Mouse (Mus musculus) naive thymus-derived CD4-positive, alpha-beta T cell, adult 2 months (primary cell): Measurements from ENCODE around the gene Idh1.
"Not testable (repeated sequence)": the region's sequence is repeated elsewhere in the genome, so short reads cannot be mapped to it uniquely, and the experiment has no call there.

Source experiments
- DNase-seq: peaks from one replicate; pipeline ENCODE4 v3.0.0-alpha.2; 2011; ENCODE audit warnings: low read depth

The Idh1 gene

DNA sequence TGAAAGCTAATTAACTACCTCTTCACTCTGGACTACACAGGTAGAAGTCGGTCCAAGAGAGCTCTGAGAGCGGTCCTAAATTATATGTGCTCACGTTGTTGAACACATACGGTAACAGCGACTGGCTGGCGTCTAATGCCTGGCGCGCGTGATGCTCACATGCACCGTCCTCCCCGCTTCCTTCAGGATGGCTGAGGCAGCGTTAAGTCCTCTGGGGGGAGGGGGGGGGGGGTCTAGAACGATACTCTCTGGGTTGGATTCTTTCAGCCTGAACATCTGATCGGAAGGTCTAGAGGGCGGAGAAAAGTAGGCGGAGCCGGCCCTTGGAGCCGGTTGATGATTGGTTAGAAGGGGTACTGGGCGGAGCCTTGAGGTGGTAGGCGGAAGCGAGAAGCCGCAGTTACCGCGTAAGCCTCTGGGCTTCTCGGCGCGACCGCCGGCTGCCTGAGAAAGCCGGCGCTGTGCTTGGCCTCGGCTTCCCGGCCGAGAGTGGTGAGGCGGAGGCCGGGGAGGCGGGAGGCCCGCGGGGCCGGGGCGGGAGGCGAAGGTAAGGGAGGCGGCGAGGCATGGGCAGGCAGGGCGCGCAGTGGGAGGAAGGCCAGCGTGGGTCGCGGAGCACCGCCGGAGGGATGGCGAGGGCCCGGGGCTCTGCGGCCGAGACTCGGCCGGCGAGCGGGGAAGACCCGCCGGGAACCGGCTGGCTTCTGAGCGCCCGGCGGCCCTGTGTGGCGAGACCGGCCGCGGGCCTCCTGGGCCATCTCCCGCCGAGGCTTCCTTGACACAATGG is at the start of gene Idh1, which contains the start of gene Pikfyve:
TSS of gene Idh1 (minus strand) at position 214 of the 787 bp plus-strand sequence.
TSS of gene Pikfyve (plus strand) at position 397 of the 787 bp plus-strand sequence.
- DNase-seq: peak; percentile 99

DNA sequence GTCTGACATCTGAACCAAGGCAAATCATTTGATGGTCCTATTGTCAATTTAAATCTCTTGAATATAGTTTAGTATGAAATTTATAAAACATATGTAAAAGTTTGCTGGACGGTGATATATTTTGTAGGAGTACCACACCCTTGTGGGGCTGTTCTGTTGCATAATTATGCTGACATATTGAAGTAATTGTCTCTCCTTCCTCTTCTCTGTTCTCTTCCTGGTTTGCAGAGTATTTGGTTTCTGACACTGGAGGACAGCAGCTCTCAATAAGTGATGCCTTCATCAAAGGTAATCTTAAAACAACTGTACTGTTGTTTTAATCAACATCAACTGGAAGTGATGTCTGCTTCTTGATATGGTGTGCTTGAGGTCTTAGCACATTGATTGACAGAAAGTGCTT is 44.3 kb upstream of the Idh1 start:
- DNase-seq: no peak

DNA sequence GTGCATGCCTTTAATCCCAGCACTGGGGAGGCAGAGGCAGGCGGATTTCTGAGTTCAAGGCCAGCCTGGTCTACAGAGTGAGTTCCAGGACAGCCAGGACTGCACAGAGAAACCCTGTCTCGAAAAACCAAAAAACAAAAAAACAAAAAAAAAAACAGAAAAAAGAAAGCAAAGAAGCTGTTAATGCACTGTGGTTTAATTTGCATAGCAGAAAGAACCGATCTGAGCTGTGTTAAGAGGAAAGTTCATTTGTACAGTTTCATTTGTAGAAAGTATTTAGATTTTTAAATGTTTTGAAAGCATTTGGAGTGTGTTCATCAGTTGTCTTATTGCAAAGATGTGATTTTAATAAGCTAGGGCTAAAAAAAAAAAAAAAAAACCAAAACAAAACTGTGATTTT is 43.5 kb upstream of the Idh1 start:
- not testable (repeated sequence) for DNase-seq

DNA sequence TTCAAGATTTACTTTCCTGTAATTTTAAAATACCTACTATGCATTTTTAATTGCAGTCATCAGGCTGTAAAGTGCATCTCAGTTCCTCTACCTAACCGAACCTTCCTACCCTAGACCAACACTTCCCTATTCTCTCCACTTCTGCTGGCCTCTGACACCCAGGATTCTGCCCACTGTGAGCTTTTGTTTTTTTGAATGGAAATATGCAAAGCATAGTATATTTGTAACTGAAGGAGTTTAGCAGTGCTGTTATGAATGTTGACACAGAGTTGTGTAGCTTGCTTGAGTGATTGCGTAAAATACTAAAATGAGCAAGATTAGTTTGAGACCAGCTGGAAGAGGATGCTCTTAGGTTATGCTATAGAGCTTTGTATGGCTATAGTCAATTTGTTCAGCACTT is 41.4 kb upstream of the Idh1 start:
- no peak for DNase-seq

DNA sequence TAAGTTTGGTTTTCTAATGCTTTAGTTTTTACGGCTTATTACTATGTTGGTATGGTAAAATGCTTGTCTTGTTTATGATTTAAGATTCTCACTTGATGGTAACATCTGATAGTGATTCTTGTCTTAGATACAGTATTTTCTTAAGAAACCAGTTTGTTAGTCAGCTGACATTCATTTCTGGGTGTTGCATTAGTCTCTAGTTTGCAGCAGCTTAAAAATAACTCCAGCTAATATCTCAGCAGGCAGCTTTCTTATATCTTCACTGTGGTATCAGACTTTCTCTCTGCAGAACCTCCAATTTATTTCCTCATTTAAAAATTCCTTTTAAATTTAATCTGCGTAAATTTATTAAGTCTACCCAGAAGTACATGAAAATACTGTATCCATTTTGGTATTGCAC is 37.4 kb upstream of the Idh1 start:
- DNase-seq: no peak

DNA sequence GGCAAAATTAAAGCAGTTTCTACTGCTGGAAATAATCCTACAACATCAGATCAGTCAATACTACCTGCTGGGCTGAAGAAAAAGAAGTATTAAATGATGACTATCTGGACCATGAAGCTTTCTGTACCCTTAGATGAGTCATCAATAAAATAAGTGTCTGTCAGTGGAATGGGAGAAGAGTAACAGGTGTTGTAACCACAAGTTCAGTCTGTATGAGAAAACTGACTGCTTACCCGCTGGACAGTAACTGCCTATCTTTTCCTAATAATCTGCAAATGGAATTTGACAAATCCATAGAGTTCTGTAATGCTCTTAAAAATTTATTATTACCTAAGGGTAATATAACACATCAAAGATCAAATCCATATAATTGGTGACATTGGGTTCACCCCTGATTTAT is 31.7 kb upstream of the Idh1 start:
- no peak for DNase-seq

DNA sequence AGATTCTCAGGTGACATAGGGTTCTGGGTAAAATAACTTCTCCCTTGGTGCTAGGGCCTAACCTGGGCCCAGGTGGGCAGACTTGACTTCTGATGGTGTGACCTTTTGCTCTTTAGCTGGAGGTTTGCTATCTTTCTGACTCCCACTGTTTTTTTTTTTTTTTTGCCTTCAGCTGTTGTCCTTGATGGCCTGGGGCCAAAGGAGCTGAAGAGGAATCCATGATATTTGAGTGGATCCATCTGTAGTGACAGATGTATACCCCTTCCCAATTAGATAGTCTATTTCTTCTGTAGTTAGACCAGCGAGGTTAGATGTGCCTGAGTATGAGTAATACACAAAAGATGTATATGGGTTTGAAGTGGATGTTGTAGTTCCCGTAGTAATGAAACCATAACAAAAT is 31.3 kb upstream of the Idh1 start:
- no peak for DNase-seq

DNA sequence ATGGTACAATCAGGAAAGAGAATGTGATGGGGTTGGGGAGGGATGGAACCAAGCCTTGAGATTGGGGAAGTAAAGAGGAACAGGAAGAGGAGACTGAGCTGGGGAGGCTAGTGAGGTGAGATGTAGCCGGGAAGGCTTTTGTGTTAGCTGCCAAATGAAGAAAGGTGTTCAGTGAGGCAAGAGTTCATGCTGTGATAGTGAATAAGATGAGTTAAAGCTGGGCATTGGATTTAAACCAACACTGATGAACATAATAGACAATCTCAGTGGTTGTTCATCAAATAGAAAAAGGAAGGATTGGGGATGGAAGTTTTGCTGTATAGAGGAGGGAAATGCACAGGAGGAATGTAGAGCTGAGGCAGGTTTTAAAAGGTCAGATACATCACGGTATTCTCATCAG is 26.9 kb upstream of the Idh1 start:
- DNase-seq: no peak

DNA sequence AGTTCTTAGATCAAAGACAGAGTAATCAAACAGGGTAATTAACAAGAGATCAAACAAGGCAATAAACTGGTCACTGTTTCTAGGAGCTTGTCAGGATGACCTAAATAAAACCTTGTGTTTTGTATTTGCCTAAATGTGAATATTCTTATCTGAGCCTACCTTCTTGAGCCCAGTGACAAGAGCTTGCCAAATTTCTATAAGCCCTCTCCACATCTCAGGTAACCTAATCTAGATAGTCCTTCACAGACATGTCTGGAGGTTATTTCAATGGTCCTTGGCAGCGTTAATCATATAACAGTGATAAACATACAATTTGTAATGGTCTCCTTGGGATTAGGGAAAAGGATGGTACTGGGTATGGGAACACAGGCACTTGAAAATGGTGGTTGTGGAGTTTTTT is 18.0 kb upstream of the Idh1 start:
- no peak for DNase-seq

DNA sequence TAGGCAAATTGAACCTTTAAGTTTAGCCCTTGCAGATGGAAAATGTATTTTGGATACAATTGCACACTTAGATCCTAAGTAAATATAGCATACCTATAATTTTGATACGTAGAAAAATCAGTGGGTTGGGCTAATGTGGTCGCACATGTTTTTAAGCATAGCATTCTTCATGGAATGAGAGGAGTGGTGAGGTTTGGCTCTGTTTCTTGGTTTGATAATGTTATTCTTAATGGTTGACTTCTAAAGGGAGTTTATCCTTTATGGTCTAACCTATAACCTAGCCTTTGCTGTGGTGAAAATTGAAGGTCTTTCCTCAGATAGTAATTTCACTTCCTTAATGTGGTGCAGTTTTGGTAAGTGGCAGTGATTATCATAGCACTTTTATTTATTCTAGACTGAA is 12.6 kb upstream of the Idh1 start:
- DNase-seq: no peak

DNA sequence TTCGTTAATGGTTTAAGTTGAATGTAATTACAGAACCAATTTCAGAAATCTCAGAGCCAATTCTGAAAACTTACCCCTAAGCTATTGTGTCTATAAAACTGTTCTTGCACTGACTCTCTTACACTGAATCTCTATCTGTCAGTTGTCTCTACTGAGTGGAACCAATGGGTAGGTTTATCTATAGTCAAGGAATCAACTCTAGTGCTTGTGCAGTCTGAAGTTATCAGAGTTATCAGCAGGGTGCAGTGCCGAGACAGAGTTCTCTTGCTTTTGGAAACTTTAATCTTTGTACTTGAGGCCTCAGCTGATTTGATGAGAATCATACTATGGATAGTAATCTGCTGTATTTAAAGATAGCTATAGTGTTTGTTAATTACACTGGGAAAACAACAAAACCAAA is 12.1 kb upstream of the Idh1 start:
- no peak for DNase-seq

DNA sequence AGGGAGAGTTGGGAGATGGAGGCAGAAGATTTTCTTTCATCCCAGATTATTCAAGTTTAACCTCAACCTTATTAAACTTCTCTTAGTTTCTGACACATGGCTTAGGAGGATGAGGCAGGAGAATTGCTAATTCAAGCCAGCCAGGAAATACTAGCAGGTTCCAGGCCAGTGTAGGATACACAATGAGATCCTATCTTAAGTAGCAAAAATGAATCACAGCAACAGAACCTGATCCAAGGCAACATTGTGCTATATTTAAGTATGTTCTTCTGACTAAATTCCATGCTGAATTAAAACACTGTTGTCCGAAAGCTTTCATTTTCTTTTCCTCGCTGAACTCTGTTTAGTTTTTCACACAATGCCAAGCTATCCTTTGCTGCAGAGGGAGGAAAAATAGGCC is 6.9 kb upstream of the Idh1 start:
- no peak for DNase-seq

DNA sequence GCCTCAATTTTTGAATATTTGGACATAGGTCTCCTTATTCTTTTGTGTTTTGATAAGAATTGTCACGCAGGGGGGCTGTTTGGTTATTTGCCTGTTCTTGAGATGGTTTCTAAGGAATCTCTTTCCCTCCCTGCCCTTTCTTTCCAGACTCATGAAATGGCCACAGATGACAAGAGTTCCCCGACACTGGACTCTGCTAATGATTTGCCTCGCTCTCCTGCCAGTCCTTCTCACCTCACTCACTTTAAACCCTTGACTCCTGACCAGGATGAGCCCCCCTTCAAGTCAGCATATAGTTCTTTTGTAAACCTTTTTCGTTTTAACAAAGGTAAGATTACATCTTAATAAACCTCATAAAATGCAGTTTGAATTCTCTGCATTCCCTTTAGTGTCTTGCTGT is 3.9 kb upstream of the Idh1 start:
- DNase-seq: no peak

DNA sequence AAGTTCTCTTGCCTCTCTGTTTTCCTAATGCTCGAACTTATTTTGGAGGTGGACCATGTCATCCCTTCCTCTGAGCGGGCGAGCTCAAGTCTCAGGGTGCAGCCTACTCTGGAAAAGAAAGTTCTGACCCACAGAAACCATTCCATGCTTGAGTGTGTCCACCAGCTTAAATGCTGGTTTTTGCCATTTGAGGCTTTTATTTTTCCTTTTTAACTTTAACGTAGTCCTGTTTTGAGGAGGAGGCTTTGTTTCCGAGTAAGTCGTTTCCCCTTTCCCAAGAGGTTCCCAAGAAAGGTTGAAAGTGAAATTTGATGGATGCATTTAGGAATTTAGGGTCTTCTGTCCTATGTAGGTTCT is 752 bp upstream of the Idh1 start:
- DNase-seq: peak; percentile 39

DNA sequence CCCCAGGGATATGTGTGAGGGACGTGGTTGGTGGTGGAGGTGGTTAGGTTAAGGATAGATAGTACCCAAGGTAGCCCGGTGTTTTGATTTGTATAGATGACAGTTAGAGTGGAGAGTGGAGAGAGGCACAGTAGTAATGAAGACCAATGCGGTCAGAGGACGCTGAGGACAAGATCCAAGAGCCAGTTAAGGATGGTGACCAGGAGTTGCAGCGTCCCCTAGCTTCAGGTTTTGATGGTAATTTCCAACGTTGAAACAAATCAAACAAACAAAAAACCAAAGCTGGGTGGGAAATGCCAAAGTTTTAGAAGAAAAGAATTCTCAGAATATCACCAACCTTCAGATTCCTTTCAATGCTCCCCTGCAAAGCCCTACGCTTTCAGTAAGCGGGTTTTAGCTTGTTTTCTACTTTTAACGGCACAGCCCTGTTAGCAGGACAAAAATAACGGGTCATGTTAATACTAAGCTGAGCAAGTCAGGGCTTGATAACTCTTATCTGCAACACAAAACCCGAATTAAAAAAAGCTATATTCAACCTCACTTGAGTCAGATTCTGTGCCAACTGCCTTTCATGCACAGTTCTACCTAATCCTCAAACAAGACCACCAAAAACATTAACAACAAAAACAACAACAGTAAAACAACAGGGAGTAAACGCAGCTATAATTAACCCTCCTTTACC is 635 bp downstream of the Idh1 start:
- peak; percentile 22 for DNase-seq

DNA sequence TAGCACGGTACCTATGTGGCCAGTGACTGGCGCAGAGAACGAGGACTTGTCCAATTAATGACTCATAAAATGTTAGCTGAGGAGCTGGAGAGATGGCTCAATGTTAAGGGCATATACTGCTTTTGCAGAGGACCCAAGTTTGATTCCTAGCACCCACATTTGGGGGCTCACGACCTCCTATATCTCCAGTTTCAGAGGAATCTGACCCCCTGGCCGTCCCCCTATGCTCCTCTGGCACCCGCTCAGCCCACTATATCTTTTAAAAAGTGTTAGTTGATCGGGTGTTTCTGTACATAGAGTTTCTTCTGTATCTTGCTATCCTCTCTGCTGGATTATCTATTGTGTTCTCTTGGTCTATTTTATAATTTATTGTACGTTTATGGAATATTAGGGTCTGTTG is 1.3 kb downstream of the Idh1 start:
- DNase-seq: no peak

DNA sequence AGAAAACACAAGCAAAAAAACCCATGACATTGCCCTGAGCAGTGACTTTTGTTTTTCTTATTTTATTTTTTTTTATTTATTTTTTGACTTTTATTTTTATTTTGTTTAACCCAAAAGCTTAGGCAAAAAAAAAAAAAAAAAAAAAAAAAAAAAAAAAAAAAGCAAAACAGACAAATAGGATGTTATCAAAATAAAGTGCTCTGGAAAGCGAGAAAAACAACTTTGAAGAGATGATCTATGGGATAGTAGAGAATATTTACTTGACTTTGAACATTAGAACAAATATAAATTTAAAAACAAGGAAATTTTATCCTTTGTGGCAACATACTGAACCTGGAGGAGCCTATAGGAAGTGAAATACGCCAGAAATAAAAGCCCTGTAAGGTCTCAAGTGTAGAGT is 2.3 kb downstream of the Idh1 start:
- DNase-seq: no peak

DNA sequence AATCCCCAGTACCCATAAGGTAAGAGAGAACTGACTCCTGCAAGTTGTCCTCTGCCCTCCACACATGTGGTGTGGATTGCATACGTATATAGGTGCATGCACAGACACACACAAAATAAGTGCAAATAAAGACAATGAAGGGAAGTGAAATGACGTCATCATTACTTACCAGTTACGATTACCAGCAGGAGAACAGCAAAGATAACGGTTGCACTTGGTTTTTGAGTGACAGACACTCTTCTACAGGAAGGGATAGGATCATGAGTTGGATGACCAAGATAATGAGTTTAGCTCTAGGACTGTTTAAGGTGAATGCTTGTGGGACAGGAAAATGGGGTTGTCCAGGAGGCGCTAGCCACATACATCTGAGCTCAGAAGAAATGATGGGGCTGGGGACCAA is 4.8 kb downstream of the Idh1 start:
- no peak for DNase-seq

DNA sequence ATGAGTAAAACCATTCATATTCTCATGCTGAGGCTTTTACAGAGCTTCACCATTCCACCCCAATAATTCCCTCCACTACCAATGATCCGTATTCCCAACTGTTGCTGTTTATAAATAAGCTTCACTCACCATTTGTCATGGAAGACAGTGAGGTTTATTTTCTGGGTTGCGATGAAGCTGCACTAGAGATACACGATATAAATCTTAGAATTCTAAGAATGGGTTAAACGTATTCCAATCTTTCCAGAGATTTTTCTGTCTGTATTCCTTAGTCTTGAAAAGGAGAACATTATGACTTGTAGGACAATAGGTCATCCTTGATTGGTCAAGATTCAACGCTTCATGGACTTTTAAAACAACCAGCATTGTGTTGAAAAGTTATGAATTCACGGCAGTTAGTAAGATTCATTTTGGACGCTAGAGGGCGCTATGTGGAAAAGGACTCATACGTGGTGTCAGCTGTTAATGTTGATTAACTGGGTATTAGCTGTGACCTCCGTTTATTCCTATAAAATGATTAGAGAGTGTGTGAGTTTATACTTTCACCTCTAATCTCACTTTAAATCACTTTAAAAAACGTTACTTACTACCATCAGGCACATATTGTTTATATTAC is 6.6 kb downstream of the Idh1 start:
- DNase-seq: peak; percentile 89

DNA sequence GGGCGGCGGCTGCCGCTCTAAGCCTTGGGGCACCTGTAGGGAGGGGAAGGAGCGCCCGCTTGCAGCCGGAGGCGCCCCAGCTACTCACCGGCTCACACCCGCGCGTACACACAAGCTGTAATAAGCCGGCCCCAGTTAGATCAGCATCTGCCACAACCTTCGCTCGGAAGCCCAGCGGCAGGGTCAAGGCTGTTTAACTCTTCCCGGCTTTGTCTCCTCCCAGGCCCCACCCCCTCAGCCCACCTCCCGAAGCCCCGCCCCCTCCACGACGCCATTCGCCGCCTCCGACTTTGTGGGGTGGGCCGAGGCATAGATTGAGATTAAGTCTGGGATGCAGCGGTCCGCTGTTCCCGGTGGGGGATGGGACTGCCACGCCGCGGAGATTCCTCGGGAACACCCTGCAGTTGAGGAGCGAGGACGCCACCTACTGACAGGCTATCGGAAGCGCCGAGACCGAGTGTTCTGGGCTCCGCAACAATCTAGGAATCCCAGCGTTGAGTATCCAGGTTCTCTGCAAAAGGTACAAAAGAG is 7.3 kb downstream of the Idh1 start:
- DNase-seq: peak; percentile 89

DNA sequence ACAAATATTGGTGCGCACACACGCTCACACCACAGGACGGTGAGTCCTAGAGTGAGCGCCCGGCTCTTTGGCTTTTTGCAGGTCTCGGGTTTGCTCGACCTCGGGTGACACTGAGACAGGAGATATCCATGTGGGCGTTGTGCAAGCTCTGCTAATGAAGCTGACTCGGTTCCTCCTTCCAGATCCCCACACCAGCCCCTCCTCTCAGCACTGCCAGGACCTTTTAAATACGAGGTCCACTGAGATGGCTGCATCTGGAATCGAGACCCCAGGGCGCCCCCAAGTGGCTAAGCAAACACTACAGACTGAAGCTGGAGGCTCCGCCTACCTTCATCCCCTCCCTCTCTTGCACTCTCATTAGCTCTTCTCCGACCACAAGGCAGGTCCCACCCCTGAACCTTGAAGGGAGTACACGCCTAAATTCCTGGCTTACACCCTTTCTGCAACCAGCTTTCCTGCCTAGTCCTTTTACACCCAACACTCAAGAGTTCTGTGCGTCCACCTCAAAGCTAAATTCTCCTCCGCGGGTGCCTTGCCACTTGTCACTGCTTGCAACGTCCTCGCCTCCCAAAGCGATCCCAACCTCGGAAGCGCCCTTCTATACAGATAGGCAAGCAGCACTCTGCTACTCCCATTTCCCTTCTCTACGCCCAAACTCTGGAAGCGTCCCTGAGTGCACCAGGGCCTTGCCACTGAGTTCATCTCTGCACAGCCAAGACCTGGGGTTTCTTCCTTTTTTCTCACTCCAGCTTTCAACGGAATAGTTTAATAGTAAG is 8.0 kb downstream of the Idh1 start:
- peak; percentile 96 for DNase-seq

DNA sequence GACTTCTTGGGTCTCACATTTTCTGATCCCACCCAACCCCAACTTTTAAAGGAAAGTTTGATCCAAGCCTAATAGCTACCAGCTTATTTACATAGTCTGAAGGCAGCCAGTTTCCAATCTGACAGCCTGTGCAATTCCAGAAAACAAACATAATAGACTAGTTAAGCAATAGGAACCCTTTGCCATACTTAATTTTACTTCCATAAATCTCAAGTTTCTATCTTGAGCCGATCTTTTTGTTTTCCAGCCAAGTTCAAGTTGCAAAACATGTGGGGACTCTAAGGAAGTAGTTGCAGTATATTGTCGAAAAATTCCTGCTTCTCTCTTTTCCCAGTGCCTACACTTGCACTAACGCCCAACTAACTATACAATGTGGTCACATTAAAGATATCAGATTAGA is 8.8 kb downstream of the Idh1 start:
- no peak for DNase-seq
